Mouse (Mus musculus): ENCODE measurements around the gene Tpra1. TPM values are rescaled to one million over a fixed set of nuclear protein-coding genes. Genes with fewer than 3 reads are reported as not detected.
A peak's percentile ranks its signal among the peaks of the same experiment; 100 is the strongest.

Tpra1 gene
- total RNA-seq, 2 experiments from 2014 or later: 104 TPM

- peak; percentile 52 to 58 for DNase-seq
Measured at GRCm38 (mm10) chr6:88889410-88890042, 12.5 kb upstream of the Tpra1 start.

DNA sequence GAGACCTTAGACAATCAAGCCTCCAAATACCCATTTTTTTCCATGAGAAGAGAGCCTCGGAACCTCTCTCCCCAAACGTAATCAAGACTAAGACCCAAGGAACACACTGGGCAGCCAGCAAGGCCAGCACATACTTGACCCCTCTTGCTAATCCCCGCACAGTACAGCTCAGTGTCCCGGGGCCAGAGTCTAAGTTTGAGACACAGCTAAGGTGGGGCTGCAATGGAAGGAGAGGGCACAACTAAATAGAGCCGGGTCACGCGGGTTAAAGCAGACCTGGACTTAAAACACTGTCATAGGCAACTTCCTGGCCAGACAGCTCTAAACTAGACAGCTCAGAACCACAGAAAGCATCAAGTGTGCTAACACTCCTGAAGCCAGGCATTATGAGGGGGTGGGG, 11.2 kb upstream of the Tpra1 start:
- no peak for DNase-seq

- peak; percentile 74 to 81 for DNase-seq
Measured at GRCm38 (mm10) chr6:88893559-88893958, 8.5 kb upstream of the Tpra1 start.

DNA sequence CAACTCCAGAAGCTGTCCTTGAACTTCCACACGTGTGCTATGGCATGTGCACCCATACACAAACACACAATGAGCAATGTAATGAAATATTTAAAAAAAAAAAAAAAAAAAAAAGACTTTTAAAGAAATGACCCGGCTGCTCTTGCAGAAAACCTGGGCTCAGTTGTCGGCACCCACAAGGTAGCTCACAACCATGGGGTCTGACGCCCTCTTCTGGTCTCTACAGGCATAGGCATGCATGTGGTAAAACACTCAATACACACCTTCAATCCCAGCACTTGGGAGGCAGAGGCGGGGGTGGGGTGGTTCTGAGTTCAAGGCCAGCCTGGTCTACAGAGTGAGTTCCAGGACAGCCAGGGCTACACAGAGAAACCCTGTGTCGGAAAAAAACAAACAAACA, 6.1 kb upstream of the Tpra1 start:
- peak in 1 of 2 experiments; percentile 7 for DNase-seq

DNA sequence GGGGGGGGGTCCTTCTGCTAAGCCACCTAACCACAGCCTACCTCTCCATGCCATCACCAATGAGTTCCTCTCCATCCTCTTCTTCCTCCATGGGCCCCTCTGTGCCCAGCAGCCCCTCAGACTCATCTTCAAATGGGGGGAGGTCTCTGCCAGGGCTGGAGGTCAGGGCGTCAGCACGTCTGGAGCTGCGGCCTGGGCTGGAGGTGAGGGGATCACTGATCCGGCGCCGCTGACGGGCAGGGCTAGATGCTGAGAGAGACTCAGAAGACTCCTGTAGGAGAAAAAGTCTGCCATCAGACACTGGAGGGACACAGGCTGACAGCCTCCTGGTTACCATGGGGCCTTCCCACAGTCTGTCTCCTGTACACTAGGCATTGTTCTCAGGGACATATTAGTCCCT, 4.8 kb upstream of the Tpra1 start:
- DNase-seq: no peak

GRCm38 (mm10) chr6:88898534-88899048, 3.5 kb upstream of the Tpra1 start, which contains the start of gene Mcm2:
TSS of gene Mcm2 (minus strand) at chr6:88898780.
- DNase-seq: peak; percentile 96 to 98

DNA sequence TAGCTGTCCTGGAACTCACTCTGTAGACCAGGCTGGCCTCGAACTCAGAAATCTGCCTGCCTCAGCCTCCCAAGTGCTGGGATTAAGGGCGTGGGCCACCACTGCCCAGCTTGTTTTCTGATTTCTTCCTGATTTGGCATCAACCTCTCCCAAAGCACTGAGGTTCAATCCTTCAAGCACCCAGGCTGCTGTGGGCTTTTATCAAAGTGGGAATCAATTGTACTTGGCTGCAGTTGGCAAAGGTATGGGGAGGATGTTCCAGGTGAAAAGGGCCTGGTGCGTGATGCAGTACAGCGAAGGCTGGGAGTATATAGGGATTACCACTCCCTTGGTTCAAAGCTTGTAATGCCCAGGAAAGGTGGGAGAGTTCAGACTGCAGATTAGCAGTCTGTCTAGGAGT, 3.0 kb upstream of the Tpra1 start:
- no peak for DNase-seq

- no peak for DNase-seq
Measured at GRCm38 (mm10) chr6:88899628-88900027, 2.4 kb upstream of the Tpra1 start.

DNA sequence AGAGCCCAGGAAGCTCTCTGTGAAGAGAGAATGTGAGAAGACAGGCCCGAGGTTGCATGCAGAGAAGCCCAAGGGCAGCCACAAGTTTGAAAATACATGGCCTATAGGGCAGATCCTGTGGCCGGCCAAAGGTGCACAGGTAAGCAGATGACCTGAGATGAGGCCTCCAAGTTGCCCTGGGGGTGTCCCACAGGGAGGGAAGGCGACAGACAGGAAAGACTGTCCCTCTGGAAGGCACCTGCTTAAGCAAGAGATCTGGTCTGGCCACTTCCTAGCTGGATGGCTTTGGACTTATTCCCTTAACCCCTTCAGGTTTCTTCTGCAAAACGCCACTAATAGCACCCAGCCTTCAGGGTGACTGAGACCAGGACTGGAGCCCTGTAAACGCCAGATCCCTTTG, 580 bp upstream of the Tpra1 start:
- peak in 1 of 2 experiments; percentile 36 for DNase-seq

GRCm38 (mm10) chr6:88903708-88904107, 1.7 kb downstream of the Tpra1 start:
- peak; percentile 18 to 25 for DNase-seq

- DNase-seq: peak; percentile 73 to 75
Measured at GRCm38 (mm10) chr6:88904456-88904974, 2.5 kb downstream of the Tpra1 start.

GRCm38 (mm10) chr6:88905042-88905441, 3.0 kb downstream of the Tpra1 start:
- peak; percentile 31 to 39 for DNase-seq

DNA sequence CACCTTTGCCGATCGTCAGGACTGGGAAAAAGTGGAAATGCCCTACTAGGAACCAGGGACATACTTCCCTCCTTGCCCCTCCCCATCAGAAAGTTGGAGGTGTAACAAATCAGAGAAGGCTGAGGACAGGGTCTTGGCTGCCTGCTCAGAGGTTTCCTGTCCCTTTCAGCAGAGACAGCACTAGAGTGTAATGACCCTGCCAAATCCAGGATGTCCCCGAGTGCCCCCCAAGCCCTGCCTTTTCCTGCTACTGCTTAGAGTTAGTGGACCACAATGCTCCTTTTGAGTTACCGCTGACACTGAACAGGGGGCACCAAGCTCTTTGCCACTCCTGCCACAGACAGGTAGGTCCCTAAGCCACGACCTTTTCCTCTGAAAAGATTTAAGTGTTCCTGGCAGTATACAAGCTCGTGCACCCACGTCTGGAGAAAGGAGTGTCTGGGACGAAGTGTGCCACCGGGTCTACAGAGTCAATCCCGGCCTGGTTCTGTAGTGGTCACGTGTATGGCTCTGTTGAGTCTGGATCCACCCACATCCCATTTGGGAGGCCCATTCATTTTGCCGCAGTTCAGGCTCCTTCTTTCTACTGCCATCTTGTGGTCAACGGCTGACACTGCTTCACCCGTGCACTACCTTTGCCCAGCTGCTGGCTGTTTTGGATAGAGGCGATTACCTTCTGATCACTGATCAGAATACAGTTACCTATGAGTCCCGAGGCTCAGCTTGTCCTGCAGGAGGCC, 4.5 kb downstream of the Tpra1 start:
- peak; percentile 72 to 74 for DNase-seq

- no peak for DNase-seq
Measured at GRCm38 (mm10) chr6:88909151-88909550, 7.1 kb downstream of the Tpra1 start.

GRCm38 (mm10) chr6:88913022-88913421, 11.0 kb downstream of the Tpra1 start:
- peak in 1 of 2 experiments; percentile 48 for DNase-seq

- DNase-seq: no peak
Measured at GRCm38 (mm10) chr6:88913440-88913839, 11.4 kb downstream of the Tpra1 start.

DNA sequence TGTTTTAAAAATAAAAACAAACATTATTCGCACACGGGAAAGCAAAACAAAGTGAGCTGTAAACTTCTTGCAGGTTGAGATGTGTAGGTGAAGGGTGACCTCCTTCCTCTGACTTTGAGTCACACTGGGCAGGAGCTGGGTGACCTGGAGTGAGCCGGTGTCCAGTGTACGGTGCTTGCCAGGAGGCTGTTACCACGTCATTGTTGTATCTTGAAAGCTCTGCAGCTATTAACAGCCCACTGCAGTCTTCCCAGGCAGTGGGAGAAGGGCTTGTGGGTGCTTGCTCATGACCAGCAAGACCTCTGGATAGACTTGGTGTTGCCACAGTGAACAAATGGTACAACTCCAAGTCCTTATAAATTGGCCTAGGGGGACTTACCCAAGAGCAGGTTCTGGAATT, 12.7 kb downstream of the Tpra1 start:
- DNase-seq: peak in 1 of 2 experiments; percentile 20

DNA sequence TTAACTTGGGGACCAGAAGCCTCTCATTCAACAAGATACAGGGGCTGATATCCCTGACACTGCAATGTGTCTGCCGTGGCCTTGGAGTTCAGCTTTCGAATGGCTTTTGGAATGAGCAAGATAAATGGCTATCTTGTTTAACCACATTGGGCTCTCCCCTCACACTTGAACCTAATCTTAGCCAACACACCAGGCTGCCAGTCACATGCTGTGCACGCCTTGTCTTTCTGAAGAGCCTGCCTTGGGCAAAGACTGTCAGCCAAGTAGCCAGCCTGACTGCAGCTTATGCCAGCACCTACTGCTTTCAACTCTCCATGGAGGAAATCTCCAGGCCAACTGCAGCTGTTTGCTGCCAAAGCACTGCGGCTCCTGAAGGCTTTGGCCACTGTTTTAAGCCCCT, 13.5 kb downstream of the Tpra1 start:
- peak in 1 of 2 experiments; percentile 42 for DNase-seq

DNA sequence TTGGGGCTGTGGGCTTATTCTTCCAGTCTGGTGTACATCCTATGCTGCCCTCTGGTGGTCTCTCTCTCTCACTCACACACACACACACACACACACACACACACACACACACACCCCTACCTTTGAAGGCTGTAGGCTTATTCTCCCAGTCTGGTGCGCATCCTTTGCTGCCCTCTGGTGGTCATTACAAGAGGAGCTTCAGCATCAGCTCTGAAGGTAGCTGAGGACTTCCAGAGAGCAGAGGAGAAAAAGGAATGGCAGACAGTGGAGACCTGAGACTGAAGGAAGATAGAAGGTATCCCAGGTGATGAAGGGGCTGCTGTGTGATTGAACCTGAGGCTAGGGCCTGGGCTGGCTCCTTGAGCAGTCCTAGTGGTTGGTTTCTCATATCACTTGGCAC, 14.1 kb downstream of the Tpra1 start:
- peak; percentile 50 to 78 for DNase-seq

GRCm38 (mm10) chr6:88918802-88919201, 16.8 kb downstream of the Tpra1 start:
- DNase-seq: no peak

DNA sequence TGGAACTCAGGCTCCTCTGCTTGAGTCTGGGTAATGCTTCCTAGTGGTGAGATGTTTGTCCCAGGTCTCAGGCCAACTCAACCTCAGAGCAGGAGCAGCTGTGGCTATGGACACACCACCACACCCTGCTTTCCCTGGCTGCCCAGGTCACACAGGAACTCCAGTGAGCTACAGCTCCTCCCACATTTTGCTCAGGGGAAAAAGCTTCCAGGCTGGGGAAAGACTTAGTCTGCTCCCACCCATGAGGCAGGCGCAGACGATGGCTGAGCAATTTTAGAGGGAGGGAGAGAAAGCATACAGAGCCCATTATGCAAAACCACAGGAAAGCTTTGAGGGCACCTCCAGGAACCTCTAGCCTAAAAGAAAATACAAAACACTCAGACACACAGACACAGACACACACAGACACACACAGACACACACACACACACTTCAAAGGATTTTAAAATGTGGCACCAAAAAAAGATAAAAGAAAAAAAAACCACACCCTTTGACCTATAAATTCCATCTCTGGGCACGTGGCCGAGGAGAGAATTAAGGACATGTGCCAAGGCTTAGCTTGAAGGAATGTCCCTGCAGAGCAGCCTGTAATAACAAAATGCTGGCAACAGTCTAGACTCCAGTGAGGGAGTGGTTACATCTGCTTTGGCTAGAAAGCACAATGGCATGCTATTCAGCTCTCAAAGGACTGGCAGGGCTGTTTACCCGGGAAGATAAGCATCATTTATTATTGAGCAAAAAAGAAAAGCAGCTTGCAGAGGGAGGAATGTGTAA, 22.6 kb downstream of the Tpra1 start:
- peak; percentile 69 to 72 for DNase-seq

GRCm38 (mm10) chr6:88925640-88926205, 23.7 kb downstream of the Tpra1 start:
- DNase-seq: no peak

Measured in adrenal gland, postnatal 36 days (tissue).